Mouse (Mus musculus): ENCODE measurements around the gene Lamp5. TPM values are rescaled to one million over a fixed set of nuclear protein-coding genes. Genes with fewer than 3 reads are reported as not detected.

Lamp5 gene
- polyA plus RNA-seq, 1 experiment from 2014 or later: 0.13 TPM

GRCm38 (mm10) chr2:136108124-136109037, 56.3 kb downstream of the Lamp5 start:
- H3K4me3 ChIP-seq: no peak overlapping the region
- no peak overlapping the region for H3K27ac ChIP-seq
- H3K4me1 ChIP-seq: no peaks in the 10 kb centered on the region
- H3K9me3 ChIP-seq: no peaks in the 10 kb centered on the region
- no peak for DNase-seq (ENCODE audit: low spot score)
- H3K27me3 ChIP-seq (ENCODE audit: insufficient read depth, poor library complexity, severe bottlenecking): no peaks in the 10 kb centered on the region
- WGBS: 41% methylated on average over 6 of the region's 6 CpGs
- no peaks in the 10 kb centered on the region for H3K36me3 ChIP-seq

DNA sequence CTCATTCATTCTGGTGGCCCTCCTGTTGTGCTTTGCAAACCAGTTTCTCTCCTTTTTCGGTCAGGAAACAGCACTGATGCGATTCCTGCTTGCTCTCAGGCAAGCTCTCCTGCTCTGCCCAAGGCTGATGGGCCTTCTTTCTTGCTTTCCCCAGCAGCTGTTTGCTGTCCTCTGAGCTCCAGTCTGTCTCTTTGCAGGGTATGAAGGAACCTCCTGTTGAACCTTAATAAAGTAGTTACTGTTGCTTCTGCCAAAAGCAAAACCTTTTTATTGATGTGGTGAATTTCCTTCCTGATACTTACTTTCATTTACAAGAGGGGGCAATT, 57.0 kb downstream of the Lamp5 start:
- 18% methylated on average over 2 of the region's 2 CpGs for WGBS
- Histone ChIP-seq H3K9me3 (no peaks in the 10 kb centered on the region), H3K27me3 (ENCODE audit: insufficient read depth, poor library complexity, severe bottlenecking) (no peaks in the 10 kb centered on the region), H3K4me3 (no peak overlapping the region), H3K27ac (no peak overlapping the region), H3K4me1 (no peaks in the 10 kb centered on the region), H3K36me3 (no peaks in the 10 kb centered on the region)
- DNase-seq (ENCODE audit: low spot score): no peak

DNA sequence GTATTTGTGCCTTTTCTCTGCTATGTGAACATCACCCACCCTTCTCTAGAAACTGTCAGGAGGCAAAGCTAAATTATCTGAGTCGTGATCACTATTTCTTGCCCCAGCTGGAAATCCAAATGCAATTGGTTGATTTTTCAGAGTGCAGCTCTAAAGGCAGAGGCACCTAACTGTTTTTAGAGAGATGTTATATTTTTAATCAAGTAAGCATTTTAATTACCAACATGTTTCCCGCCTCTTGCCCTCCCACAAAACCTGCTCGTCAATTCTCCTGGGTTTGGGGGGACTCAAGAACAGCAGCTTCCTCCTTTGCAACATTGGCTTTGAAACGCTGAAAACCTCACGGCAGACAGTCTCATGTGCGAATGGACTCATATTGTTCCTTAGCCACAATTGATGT, 61.3 kb downstream of the Lamp5 start:
- H3K27me3 ChIP-seq (ENCODE audit: insufficient read depth, poor library complexity, severe bottlenecking): no peaks in the 10 kb centered on the region
- no peak for DNase-seq (ENCODE audit: low spot score)
- no peak overlapping the region for H3K27ac ChIP-seq
- no peak overlapping the region for H3K4me3 ChIP-seq
- 80% methylated on average over 6 of the region's 6 CpGs for WGBS
- H3K9me3 ChIP-seq: no peaks in the 10 kb centered on the region
- H3K4me1 ChIP-seq: no peaks in the 10 kb centered on the region
- H3K36me3 ChIP-seq: no peaks in the 10 kb centered on the region

- Histone ChIP-seq H3K4me1 (no peaks in the 10 kb centered on the region), H3K36me3 (no peaks in the 10 kb centered on the region), H3K9me3 (no peaks in the 10 kb centered on the region), H3K27ac (no peak overlapping the region), H3K27me3 (ENCODE audit: insufficient read depth, poor library complexity, severe bottlenecking) (no peaks in the 10 kb centered on the region), H3K4me3 (no peak overlapping the region)
- 86% methylated on average over 2 of the region's 2 CpGs for WGBS
- no peak for DNase-seq (ENCODE audit: low spot score)
Measured at GRCm38 (mm10) chr2:136118006-136118405, 66.0 kb downstream of the Lamp5 start.
